Mouse (Mus musculus) liver, adult (tissue): ENCODE data around the gene Mrpl20.

Source experiments
- GATA4 ChIP-seq: IDR thresholded peaks from 2 replicates; pipeline ENCODE4 v1.6.1; 2014; ENCODE audit warnings: mild to moderate bottlenecking, low read length; ENCODE audit not compliant: insufficient replicate concordance

Gene Mrpl20

DNA sequence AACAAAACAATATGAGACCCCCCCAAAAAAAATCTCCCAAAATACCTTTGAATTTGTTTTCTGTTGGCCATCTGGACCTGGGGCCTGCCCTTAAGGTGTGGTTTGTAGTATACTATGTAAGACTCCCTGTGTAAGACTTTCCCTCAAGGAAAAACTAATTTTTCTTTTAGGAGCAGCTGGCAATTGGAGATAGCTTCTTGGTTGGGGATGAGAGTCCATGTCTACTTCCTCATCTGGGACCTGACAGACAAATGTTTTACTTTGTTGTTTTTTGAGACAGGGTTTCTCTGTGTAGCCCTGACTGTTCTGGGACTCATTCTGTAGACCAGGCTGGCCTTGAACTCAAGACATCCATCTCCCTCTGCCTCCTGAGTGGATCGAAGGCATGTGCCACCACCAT, 603 bp upstream of the Mrpl20 start:
- TF ChIP-seq GATA4, result no peak

DNA sequence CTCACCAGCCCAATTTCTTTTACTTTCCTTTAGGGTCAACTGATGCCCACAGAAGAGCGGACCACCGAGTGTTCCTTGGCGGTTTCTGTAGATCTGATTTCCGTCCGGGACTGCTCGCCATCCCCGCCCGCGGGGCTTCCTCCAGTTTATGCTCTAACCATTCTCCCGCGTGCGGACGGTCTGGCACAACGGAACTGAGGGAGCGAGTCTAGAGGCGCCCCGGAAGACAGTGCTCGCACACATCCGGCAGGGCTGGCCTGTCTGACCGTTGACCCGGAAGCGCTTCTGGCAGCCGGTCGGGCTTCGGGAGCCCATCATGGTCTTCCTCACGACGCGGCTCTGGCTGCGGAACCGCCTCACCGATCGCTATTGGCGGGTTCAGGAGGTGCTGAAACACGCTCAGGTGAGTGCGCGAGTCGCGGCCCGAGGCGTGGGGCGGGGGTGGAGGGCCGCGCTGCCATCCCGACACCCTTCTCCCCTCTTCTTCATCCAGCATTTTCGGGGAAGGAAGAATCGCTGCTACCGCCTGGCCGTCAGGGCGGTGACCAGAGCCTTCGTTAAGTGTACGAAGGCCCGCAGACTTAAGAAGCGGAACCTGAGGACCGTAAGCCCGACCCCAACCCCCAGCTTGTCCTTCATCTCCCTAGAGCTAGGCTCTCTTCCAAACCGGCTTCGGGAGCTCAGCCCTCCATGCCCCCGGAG, 813 bp downstream of the Mrpl20 start:
- peak; percentile 59; the same call in 1 of the 2 replicates for TF ChIP-seq GATA4

DNA sequence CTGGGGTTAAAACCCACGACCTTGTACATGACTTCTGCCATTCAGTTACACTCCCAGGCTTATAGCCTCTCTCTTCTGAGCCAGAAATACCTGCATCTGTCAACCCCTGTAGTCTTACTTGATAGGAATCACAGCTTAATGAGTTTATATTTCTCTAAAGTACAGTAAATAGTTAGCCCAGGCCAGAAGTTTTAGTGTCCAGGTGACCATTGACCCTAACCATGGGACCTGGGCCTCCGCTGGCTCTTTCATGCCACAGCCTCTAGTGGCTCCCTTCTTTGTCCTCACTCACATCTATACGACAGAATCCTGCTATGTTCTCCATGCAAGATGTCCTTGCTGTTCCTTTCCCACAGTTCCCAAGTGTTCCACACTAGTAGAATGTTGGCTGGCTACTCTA, 5.2 kb downstream of the Mrpl20 start:
- no peak for TF ChIP-seq GATA4

DNA sequence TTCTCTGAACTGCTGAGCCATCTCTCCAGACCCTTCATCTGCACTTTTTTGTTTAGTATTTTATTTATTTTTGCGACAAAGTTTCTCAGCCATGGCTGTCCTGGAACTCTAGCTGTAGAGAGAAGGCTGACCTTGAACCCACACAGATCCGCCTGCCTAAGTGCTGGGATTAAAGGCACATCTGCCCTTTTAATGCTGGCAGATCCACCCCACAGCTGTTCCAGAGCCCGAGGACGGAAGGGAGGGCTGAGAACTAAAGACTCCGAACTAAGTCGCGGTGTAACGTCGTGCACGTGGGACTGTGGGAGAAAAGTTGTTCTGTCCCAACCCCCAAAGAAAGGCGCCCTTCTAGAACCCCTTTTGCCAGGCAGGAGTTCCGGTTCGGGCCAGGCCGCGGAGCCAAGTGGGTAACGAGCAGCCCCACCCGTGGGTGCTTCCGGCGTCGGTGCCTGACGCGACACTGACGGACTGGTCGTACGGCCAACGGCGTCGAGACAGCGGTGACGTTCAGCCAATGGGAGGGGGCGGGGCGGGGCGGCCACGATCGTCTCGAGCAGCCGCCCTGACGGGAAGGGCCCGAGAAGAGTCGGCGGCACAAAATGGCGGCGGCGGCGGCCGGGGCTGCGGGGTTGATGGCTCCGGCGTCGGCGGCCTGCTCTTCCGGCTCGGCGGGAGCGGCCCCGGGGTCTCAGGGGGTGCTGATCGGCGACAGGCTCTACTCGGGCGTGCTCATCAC, 9.4 kb downstream of the Mrpl20 start, which contains the start of gene Ccnl2:
TSS of gene Ccnl2 (plus strand) at position 561 of the 736 bp plus-strand sequence.
- no peak; the same call in 1 of the 2 replicates for TF ChIP-seq GATA4

DNA sequence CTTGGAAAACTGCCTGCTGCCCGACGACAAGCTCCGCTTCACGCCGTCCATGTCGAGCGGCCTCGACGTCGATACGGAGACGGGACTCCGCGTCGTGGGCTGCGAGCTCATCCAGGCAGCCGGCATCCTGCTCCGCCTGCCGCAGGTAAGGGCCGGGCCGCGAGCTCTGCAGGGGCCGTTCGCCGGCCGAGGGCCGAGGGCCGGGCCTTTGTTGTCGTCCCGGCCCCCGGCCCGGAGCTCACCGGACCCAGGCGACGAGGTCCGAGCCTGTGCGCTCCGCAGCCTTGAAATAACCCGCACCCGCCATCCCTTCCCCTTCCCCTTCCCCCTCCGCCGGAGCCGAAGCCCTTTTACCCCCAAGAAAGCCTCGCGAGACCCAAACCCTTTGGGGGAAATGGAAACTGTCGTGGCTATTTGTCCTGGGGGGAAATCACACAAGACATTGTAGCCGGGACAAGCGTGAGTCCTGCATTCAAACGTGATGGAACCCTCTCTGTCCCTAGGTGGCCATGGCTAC, 10.0 kb downstream of the Mrpl20 start:
- TF ChIP-seq GATA4, result no peak

DNA sequence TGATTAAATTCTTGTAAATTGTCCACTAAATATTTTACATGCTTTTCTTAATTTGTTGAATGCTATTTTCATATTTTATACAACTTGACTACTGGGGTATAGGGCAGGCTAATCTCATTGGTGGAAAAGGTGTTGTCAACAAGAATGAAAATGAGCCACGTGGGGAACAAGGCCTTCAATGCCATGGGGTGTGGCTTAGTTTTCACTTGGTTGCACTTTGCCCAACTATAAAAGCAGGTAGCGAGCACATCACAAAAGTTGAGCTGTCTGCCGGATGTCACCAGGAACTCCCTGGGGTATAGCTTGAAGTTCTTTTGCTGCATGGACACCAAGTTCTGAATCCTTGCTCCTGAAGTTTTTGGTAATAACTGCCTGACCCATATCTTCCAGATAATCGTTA, 14.9 kb downstream of the Mrpl20 start:
- TF ChIP-seq GATA4, result no peak

DNA sequence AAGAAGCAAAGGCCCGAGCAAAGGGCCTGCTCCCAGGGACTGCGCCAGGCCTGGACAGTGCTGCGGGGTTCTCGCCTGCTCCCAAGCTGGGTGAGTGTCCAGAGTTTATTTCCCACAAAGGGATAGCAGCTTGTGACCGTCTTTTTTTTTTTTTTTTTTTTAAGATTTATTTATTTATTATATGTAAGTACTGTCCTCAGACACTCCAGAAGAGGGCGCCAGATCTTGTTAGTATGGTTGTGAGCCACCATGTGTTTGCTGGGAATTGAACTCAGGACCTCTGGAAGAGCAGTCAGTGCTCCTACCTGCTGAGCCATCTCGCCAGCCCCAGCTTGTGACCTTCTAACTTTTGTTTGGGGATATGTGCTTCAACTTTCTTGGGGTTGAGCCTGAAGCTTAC, 18.3 kb downstream of the Mrpl20 start:
- no peak for TF ChIP-seq GATA4

DNA sequence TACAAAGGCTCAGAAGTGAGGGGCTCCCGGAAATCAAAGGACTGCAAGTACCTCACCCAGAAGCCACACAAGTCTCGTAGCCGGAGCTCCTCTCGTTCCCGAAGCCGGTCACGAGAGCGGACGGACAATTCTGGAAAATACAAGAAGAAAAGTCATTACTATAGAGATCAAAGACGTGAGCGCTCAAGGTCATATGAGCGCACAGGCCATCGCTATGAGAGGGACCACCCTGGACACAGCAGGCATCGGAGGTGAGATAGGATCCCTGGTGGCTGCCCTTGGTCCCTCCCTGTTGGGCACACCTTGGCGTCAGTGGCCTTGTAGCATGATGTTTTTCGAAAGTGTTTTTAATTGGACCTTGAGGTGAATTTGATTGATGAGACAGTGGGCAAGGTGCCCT, 20.8 kb downstream of the Mrpl20 start:
- TF ChIP-seq GATA4, result no peak

DNA sequence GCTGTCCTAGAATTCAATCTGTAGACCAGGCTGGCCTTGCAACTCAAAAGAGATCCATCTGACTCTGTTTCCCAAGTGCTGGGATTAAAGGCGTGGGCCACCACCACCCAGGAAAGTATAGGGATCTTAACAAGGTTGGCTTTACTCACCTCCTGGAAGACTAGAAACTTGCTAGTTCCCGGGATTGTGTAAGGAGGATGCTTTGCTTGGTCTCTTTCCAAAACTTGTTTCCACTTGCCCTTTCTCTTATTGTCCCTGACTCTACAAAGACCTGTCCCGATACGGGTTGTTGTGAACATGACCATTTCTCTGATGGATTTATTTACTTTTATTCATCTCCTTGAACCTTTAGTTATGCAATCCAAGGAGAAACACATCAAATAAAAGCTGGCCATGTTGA, 27.2 kb downstream of the Mrpl20 start:
- no peak for TF ChIP-seq GATA4

DNA sequence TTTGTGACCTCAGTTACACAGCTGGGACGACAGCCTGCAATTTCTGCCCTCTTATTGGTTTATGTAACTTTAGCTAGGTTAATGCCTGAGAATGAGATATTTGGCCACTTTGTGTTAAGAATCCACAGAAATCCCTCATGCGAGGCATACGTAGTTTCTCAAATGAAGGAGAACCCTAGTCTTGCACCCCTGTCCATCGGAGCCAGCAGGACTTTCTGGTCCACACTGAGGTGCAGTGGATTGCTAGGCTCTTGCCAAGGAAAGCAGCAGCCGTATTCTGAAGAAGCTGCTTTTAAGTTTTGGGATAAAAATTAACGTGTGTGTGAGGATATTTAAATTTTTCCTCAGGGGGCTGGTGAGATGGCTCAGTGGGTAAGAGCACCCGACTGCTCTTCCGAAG, 27.9 kb downstream of the Mrpl20 start:
- TF ChIP-seq GATA4, result no peak

DNA sequence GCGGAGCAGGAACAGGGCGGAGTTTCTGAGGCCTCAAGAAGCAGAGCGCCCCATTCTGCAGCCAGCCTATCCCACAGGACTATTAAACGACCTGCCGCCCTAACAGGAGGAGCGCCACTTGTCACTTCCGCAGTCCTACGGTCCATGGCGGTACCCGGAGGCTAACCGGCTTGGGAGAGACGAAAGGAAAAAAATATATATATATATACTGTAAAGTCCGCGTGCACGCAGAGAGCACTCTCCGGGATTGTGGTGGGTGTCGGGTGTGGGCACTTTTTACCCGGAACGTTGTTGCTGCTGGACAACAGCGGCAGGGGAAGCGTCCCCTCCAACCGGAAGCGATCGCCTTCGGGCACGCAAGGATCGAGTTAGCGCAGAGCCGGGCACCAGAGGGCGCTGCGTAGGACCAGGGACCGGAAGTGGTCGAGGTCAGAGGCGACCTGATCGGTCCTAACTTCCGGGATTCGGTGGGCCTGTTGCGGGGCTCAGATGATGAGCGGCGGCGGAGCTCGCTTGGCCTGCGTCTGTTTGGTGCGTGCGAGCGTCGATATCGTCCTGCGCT, 28.6 kb downstream of the Mrpl20 start, which contains the start of gene Aurkaip1:
TSS of gene Aurkaip1 (plus strand) at position 68 of the 562 bp plus-strand sequence.
- TF ChIP-seq GATA4, result peak; percentile 44; the same call in 1 of the 2 replicates

DNA sequence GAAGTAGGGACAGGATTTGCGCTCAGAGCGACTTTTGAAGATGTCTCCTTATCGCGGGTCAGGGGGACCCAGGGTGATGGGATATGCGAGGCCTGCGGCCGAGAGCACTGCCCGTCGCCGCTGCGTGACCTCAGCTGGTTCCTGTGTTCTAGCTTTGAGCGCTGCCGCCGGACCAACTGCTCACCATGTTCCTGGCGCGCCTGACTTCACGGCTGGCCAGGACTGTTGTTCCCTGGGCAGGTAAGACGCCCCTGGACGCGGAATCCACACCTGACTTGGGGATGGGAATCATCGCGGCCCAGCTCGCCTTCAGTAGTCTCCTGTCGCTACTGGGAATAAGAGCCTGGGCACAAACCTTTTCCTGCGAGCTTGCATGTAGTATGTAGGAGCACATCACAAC, 29.2 kb downstream of the Mrpl20 start:
- no peak for TF ChIP-seq GATA4

DNA sequence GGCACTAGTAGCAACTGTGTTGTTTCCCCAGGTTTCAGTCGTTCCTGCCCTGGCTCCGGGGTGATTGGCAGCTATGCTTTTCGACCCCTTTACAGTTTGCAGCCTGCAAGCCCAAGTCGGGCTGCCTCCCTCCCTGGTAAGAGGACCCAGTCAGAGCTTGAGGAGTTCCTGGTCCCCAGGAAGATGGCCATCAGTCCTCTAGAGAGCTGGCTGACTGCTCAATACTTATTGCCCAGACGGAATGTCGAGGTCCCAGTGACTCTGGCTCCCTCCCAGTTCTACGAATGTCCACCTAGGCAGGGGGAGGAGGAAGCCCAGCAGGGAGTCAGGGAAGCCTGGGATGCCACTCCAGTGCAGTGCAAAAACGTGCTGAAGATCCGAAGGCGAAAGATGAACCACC, 29.6 kb downstream of the Mrpl20 start:
- no peak for TF ChIP-seq GATA4

DNA sequence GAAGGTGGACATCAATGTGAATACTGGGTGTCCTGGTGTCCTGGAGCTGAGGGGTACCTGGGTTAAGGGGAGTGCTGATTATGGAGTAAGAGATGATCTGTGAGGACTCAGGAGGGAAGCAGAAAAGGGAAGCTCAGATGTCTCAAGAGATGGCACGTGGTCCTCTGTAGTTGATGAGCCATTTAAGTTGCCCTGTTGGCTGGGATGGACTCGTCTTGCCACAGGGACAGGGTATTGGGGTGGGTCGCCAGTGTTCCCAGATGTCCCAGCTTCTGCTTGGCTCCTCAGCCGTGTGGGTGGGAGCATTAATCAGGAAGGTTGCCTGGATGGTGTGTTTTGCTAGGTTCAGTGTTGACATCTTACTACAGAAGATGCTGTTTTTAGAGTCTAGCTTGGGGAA, 30.6 kb downstream of the Mrpl20 start:
- TF ChIP-seq GATA4, result no peak

DNA sequence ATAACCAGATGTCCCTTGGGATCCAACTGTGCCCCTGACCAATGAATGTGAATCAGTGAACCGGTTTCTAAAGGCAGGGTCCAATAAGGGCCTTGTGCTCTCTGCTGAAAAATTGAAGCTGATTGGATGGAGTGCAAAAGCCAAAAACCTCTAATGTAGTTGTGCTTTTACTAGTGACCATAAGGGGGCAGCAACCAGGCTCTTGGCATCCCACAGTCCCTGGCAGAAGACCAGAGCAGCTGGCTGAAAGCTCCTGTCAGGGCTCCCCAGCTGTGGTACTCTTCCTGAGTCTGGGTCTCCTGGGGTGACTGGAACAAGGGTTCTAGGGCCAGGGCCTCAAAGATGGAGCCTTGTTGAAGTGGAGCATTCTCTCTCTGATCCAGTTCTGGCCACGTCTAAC, 31.2 kb downstream of the Mrpl20 start:
- TF ChIP-seq GATA4, result 0 out of 2 replicates have a peak, but pooled peaks have one; percentile 39
